Mouse (Mus musculus) kidney, adult 2 months (tissue): ENCODE measurements around the gene Cdh13. TPM values are rescaled to one million over a fixed set of nuclear protein-coding genes. Genes with fewer than 3 reads are reported as not detected.

Experiments used
- DNase-seq: peaks from one replicate; pipeline ENCODE4 v3.0.0; 2021
- H3K27ac ChIP-seq: fragments of 200-500 bp; 2 replicates; pipeline ENCODE4 v1.5.1; 2012; ENCODE audit warnings: low read depth, low read length, control low read depth, inconsistent platforms; ENCODE audit not compliant: insufficient read depth
- H3K27me3 ChIP-seq: fragments of 200-500 bp; replicated peaks from 2 replicates; pipeline ENCODE4 v1.6.1; 2012; ENCODE audit warnings: mild to moderate bottlenecking, moderate library complexity, low read length, inconsistent platforms; ENCODE audit not compliant: control insufficient read depth, insufficient read depth
- H3K36me3 ChIP-seq: fragments of 200-500 bp; 2 replicates; pipeline ENCODE4 v1.6.1; 2012; ENCODE audit warnings: mild to moderate bottlenecking, moderate library complexity, low read length, inconsistent platforms; ENCODE audit not compliant: control insufficient read depth, insufficient read depth
- H3K4me1 ChIP-seq: fragments of 200-500 bp; 2 replicates; pipeline ENCODE4 v1.6.1; 2011; ENCODE audit warnings: low read length; ENCODE audit not compliant: control insufficient read depth, insufficient read depth
- H3K4me3 ChIP-seq: fragments of 200-500 bp; 2 replicates; pipeline ENCODE4 v1.5.1; 2011; ENCODE audit warnings: mild to moderate bottlenecking, low read depth, low read length, control low read depth; ENCODE audit not compliant: insufficient read depth
- CTCF ChIP-seq: fragments of 200-500 bp; conservative IDR thresholded peaks from 2 replicates; pipeline ENCODE4 v1.5.1; 2011; ENCODE audit warnings: low read depth, mild to moderate bottlenecking, control low read depth, low read length, moderate library complexity, mixed read lengths; ENCODE audit not compliant: insufficient read depth, insufficient read length
- POLR2A ChIP-seq: fragments of 200-500 bp; IDR thresholded peaks from one replicate; pipeline ENCODE4 v1.6.1; 2011; ENCODE audit warnings: low read depth, low read length, control low read depth
- WGBS: fragments of 180-500 bp; shearing (Covaris S2); methylation state at CpG from one replicate; pipeline ENCODE4 v1.1.7; 2018; 5-methylcytosine and 5-hydroxymethylcytosine counted together
- polyA plus RNA-seq: library from polyadenylated mRNA; depleted of rRNA; stranded (reverse); fragments of >200 nt; gene quantifications from 2 replicates; pipeline ENCODE4 v1.2.3, GENCODE M21; 2012

The Cdh13 gene
- polyA plus RNA-seq, 1 experiment = 11.6 TPM

DNA sequence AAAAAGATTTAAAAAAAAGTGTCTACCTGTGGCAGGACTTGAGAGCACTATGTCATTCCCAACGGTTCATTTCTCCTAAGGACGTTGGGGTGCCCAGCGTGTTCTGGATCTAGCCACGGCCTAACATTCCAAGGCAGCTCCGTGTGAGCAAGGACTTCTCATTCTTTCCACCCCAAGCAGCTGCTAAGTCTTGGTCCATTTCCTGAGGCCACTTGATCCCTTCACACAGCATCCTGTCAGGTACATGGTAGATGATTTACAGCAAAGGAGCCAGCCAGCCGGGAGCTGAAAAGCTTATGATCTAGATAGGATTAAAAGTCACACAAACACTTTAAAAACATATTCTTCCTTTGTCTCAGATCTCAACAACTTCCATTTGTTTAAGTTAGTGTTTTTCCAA, 123.8 kb downstream of the Cdh13 start:
- 4% methylated on average over 6 of the region's 6 CpGs for WGBS
- H3K27ac ChIP-seq = no peak overlapping the region
- H3K4me1 ChIP-seq = peaks cover 3% of the 10 kb centered on the region; the same call in 1 of the 2 replicates
- H3K36me3 ChIP-seq = no peaks in the 10 kb centered on the region
- H3K27me3 ChIP-seq = no peaks in the 10 kb centered on the region
- no peak for TF ChIP-seq CTCF
- DNase-seq = peak; percentile 74
- no peak overlapping the region for H3K4me3 ChIP-seq

DNA sequence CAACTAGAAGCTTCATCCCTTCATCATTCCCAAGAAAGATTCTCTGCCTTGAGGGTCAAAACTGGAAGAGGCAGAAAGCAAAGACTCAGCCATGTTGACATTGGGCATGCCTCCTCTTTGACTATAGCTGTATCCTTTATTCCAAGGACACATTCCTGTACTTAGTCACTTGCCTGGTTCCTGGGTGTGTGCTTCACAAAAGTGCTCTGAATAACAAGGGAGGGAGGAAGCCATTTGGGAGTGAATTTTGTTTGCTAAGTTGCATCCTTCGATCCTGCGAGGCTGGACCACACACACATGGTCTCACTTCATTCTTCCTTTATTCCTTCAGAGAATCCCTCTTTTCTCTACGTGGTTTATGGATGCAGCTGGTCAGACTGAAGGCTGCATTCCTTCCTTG, 125.9 kb downstream of the Cdh13 start:
- H3K36me3 ChIP-seq = no peaks in the 10 kb centered on the region
- H3K27ac ChIP-seq = no peak overlapping the region
- no peaks in the 10 kb centered on the region for H3K27me3 ChIP-seq
- H3K4me3 ChIP-seq = no peak overlapping the region
- DNase-seq = no peak
- peaks cover 3% of the 10 kb centered on the region; the same call in 1 of the 2 replicates for H3K4me1 ChIP-seq
- WGBS = 95% methylated on average over 3 of the region's 3 CpGs
- TF ChIP-seq CTCF = no peak
- TF ChIP-seq POLR2A = no peak

DNA sequence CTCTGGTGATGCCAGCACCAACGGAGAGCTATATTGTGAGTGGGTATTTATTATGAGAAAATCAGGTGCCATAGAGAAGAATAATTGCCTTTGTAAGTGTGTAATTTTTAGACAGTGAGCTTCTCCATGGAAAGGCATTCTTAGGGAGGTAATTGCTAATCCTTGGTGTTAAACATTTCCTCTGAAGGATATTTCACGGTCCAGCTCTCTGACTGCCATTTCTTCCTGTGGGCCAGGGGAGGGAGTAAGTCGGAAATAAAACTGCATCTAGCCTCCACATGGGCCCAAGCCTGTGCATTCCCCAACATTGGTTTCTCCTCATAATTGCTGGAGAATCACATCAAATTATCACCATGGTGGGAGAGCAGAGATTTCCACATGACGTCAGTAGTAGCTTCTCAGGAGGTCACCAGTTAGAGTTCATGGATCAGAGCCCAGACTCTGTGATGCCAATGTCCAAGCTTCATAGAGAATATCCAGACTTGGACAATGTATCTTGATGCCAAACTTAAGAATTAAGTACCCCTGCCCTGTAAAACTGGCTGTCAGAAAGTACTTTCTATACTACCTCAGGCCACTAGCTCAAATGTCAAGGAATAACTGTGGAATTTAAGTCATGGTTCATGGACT, 126.9 kb downstream of the Cdh13 start:
- Histone ChIP-seq H3K4me3 (no peak overlapping the region), H3K27ac (no peak overlapping the region), H3K4me1 (peaks cover 3% of the 10 kb centered on the region; the same call in 1 of the 2 replicates), H3K27me3 (no peaks in the 10 kb centered on the region), H3K36me3 (no peaks in the 10 kb centered on the region)
- peak; percentile 55 for DNase-seq
- WGBS = 44% methylated on average over 4 of the region's 4 CpGs
- TF ChIP-seq POLR2A = no peak
- TF ChIP-seq CTCF = no peak

DNA sequence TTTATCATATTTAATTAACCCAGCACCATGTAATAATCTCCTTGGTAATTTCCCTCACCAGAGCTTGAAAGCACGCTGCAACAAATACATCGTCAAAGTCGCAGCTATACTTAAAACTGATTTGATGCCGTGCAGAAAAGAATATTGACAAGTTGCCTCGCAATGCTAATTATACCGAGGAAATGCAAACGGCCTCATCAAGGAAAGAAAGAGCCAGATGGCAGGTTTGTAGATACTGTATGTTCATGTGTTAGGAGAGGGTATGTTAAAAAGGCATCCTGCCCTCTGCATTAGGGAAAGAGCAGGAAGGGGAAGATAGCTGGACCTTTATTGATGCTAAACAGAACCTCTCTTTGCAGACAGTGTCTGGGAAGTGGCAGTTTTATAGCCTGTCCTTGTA, 132.1 kb downstream of the Cdh13 start:
- no peak overlapping the region for H3K27ac ChIP-seq
- H3K36me3 ChIP-seq = no peaks in the 10 kb centered on the region
- 90% methylated on average over 7 of the region's 7 CpGs for WGBS
- H3K27me3 ChIP-seq = no peaks in the 10 kb centered on the region
- H3K4me3 ChIP-seq = no peak overlapping the region
- H3K4me1 ChIP-seq = no peaks in the 10 kb centered on the region
- TF ChIP-seq POLR2A (no peak), CTCF (no peak)
- DNase-seq = no peak

DNA sequence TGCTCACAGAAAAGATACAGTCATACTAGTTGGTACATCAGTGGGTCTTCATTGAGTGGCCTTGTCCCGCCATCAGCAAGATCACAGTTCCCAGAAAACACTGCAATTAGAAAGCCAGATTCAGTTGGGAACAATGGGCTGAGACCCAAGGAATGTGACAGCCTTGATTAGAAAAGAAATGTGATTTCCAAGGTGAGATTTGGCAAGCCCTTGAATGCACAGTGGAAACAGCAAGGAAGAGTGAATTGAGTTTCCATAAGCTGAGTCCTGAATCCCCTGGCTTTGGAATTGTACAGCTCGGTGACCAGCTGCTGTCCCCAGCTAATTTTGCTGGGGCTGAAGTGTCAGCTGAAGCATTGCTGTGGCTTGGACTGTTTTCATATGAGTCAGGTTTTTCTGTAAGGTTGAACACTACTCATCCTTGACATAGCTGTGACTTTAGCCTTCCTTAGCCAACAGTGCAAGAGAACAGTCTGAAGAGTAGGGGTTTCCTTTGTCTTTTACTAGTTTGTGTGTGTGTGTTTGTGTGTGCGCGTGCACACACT, 133.3 kb downstream of the Cdh13 start:
- DNase-seq = no peak
- Histone ChIP-seq H3K4me3 (no peak overlapping the region), H3K27ac (no peak overlapping the region), H3K27me3 (no peaks in the 10 kb centered on the region), H3K4me1 (no peaks in the 10 kb centered on the region), H3K36me3 (no peaks in the 10 kb centered on the region)
- TF ChIP-seq CTCF (no peak), POLR2A (no peak)
- 90% methylated on average over 4 of the region's 4 CpGs for WGBS

DNA sequence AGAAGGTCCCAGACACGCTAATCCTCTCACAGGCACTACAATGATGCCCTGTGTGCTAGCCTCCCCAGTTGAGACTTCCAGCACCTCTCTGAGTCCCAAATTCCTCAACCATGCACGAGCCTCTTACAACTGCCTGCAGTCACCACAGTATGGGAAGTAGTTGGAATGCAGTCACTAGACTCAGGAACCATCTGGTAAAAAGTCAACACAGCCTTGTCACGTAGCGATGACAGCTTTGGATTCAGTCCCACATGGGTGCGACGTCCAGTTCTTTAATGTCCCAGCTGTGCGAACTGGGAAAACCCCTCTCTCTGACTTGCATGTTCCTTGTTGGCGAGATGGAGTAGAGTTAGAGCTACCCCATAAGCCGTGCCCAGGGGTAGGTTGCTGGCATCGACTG, 139.1 kb downstream of the Cdh13 start:
- no peak overlapping the region for H3K27ac ChIP-seq
- TF ChIP-seq POLR2A = no peak
- no peak for TF ChIP-seq CTCF
- no peak for DNase-seq
- 71% methylated on average over 10 of the region's 10 CpGs for WGBS
- H3K4me1 ChIP-seq = no peaks in the 10 kb centered on the region
- H3K4me3 ChIP-seq = no peak overlapping the region
- H3K27me3 ChIP-seq = no peaks in the 10 kb centered on the region
- H3K36me3 ChIP-seq = no peaks in the 10 kb centered on the region

DNA sequence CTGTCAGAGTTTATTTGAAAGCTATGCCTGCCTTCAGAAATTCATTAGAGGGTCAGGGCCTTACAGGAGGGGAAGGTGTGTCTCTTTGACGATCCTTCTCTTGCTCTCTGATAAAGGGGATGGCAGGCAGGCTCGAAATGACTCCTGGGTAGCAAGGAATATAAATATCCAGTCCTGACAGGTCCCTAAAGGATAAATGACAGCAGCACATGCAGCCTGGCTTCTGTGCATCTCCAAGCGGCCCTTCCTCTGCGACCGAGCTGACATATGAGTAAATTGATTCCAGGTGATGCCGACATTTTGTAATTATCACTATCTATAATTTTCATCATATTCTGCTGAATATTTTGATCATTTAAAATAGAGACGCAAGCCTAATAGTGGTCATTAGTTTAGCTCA, 145.4 kb downstream of the Cdh13 start:
- 72% methylated on average over 7 of the region's 7 CpGs for WGBS
- no peak overlapping the region for H3K27ac ChIP-seq
- TF ChIP-seq POLR2A = no peak
- TF ChIP-seq CTCF = no peak

More for the DNA sequence above, 145.4 kb downstream of the Cdh13 start:
- Histone ChIP-seq H3K4me1 (no peaks in the 10 kb centered on the region), H3K4me3 (no peak overlapping the region), H3K36me3 (no peaks in the 10 kb centered on the region), H3K27me3 (no peaks in the 10 kb centered on the region)
- no peak for DNase-seq
